Mouse (Mus musculus) layer of hippocampus, adult 18-20 months (tissue): Measurements from ENCODE around the gene Polr2m. TPM values are rescaled to one million over a fixed set of nuclear protein-coding genes. Genes with fewer than 3 reads are reported as not detected.
A peak's percentile ranks its signal among the peaks of the same experiment; 100 is the strongest.

Source experiments
- DNase-seq, 2 experiments: peaks; one replicate each; pipeline ENCODE4 v3.0.0; 2022; ENCODE audit warnings: low spot score in 2 of 2
- total RNA-seq, 2 experiments: library from RNA; stranded (reverse); gene quantifications; 2 replicates each; pipeline ENCODE4 v1.2.3; 2021

Gene Polr2m
- total RNA-seq, 2 experiments from 2014 or later, result 170 to 189 TPM

DNA sequence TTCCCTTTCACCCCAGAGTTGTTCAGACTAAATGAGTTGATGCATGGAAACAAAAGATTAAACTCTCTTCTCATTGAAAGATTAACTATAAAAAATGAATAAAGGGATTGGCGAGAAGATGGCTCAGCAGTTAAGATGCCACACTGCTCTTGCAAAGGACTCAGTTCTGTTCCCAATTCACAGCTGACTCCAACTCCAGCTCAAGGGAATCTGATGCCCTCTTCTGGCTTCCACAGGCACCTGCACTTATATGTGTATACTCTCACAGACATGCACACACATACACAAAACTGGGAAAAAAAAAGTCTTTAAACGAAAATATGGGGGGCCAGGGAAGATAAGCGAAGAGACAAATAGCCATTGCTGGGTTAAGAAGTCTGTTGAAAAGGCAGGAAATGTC, 9.1 kb downstream of the Polr2m start:
- no peak for DNase-seq

DNA sequence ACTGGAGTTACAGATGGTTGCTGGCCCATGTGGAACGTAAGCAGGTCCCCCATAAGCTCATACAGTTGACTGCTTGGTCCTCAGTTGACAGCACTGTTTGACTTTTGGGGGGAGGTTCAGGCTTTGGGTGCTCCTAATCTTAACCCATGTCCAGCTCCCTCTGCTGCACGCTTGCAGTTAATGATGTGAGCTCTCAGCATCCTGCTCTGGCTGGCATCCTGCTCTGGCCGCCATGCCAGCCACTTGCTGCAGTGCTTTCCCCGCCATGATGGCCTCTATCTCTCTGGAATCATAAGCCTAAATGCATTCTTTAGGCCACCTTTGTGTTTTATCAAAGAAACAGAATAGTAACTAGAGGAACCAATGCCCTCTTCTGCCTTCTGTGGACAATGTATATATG, 10.2 kb downstream of the Polr2m start:
- DNase-seq, result no peak

- no peak for DNase-seq
These were observed 18.3 kb downstream of the Polr2m start for GRCm38 (mm10) chr9:71467434-71467833.

DNA sequence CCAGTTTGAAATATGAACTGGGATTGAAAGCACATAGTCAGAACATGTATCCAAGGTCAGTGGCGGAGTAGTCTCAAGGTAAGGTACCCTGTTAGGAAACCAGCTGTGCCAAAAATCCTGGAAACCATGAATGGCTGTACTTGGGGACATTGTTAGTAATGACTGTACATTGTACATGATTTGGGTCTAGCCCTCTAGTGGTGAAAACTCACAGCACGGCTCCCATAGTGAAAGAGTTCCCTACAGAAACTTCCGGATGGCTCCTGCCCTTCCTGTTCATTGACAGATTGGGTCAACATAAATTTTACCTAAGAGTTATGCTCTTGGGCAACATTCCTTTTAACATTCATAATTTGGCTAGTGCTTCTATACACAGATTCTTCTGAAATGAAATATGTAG, 19.6 kb downstream of the Polr2m start:
- peak in 1 of 2 experiments; percentile 20 for DNase-seq

- no peak for DNase-seq
These were observed 22.6 kb downstream of the Polr2m start for GRCm38 (mm10) chr9:71463072-71463667.

DNA sequence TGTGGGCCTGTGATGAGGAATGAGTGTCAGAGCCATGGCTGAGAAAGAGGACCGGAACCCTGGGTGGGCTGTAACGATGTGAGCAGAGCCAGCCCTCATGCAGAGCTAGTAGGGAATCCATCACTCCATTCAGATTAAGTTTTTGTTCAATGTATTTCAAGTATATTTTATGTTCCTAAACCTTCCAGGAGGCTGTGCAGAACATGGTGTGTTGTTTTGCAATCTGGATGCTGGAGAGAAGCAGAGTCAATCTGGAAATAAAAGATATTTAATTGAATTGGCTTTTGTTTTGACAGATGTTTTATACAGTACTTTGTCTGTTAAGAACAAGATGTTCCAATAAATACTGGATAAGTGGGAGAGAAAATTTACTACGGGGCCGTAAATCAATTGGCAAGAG, 29.0 kb downstream of the Polr2m start:
- peak in 1 of 2 experiments; percentile 20 for DNase-seq

DNA sequence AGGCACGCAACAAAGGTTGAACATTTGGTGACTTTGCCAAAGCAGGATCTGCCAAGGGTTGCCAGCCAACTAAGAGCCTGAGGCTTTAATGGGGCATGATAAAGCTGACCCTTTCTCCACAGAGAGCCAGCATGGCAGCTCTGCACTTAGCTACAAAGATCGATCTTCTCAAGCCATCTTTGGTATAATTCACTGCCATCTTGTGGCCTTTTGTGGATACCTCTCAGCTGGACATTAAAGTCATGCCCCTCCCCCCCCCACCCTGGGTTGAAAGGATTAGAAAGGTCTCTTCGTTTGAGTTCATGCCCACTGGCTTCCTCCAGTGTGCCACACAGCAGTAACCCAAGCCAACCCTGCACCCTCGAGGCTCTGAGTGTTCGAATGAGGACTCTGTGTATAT, 31.8 kb downstream of the Polr2m start:
- no peak for DNase-seq

DNA sequence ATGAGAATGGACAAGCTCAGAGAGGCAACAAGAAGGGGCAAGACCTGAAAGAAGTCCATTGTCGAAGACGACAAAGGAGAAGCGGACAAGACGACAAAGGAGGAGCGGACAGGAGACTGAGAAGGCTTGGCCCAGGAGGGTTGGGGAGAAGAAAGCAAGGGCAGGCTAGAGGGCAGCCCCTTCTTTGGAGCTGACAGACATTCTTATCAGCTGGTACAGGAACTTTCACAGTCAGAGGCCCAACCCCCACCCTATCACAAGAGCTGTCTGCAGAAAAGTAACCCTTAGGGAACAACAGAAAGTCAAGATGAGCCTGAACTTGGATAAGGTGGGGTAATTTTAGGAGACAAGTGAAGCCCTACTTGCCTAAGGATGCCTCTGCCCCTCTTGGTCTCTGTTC, 32.4 kb downstream of the Polr2m start:
- DNase-seq, result no peak

DNA sequence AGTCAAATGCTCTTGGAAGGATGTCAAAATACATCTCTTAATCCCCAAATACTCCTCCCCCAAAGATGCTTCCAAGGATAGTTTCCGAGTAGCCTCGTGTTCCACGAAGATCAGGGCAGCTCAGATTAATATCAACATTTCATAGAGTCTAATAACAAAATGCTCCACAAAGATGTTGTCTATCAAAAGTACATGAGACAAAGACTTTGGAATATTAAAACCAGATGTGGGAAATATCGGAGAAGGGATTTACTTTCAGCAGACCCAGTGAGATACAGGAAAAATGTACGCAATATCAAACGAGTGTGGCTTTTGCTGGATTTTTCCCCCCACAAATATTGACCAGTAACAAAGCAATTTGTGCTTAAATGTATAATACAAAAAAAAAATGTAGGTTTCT, 35.1 kb downstream of the Polr2m start:
- DNase-seq, result no peak

- DNase-seq, result peak; percentile 39 to 82
These were observed 38.2 kb downstream of the Polr2m start for GRCm38 (mm10) chr9:71447573-71447972.

DNA sequence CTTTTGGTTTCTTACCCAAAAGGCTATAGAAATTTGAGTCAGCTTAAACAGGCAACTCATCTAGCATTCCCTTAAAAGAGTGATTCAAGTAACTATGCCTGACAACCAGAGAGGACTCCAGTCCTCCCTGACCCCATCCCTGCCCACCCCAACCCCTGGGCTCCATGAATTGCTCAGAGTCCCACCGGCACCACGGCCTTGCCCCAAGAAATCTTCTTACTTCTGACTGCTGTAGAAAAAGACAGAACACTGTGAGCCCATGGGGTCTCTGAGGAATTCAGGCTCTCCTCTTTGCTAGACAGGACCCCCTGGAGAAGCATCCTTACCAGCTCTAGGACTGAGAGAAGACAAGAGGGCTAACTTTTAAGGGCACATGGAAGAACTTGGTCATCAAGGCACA, 40.4 kb downstream of the Polr2m start:
- no peak for DNase-seq

DNA sequence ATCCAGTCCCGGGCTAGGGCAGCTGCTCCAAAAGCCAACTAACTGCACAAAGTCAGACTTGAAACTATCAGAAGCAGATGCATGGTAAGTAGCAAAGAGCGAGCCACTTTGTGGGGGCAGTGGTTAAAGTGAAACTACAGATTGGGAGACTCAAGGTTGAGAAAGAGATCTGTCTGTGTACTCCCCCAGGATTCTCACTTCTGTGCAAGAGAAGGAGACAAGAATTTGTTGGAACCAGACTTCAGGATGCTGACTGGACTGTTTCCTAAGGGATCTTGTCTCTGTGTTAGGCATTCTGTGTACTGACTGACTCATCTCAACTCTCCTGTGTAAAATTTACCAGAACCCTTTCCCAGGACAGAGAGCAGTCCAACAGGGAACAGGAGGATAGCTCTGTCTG, 47.6 kb downstream of the Polr2m start:
- DNase-seq, result no peak

Other genes with a start within 250 kb of the Polr2m start
- 1 to 10 TPM in 1 of 2 experiments, under 1 TPM in 1; 0.71 to 1.3 TPM for gene Myzap, start 106.4 kb upstream of the Polr2m start, total RNA-seq